Mouse (Mus musculus) cortical plate, adult 2 months (tissue): ENCODE data around the gene Tnfrsf21. TPM values are rescaled to one million over a fixed set of nuclear protein-coding genes. Genes with fewer than 3 reads are reported as not detected.

Source experiments
- H3K27ac ChIP-seq: fragments of 200-500 bp; 2 replicates; pipeline ENCODE4 v1.5.1; 2012; ENCODE audit warnings: low read length, control low read depth, inconsistent platforms; ENCODE audit not compliant: insufficient read depth
- H3K4me1 ChIP-seq: fragments of 200-500 bp; 2 replicates; pipeline ENCODE4 v1.6.1; 2011; ENCODE audit warnings: low read length; ENCODE audit not compliant: control insufficient read depth, insufficient read depth
- H3K4me3 ChIP-seq: fragments of 200-500 bp; 2 replicates; pipeline ENCODE4 v1.5.1; 2011; ENCODE audit warnings: mild to moderate bottlenecking, low read length, control low read depth; ENCODE audit not compliant: insufficient read depth
- CTCF ChIP-seq: fragments of 200-500 bp; IDR thresholded peaks from 2 replicates; pipeline ENCODE4 v1.5.1; 2011; ENCODE audit warnings: mild to moderate bottlenecking, control low read depth, low read length; ENCODE audit not compliant: insufficient read depth; ENCODE audit errors: extremely low read depth
- POLR2A ChIP-seq: fragments of 200-500 bp; IDR thresholded peaks from 2 replicates; pipeline ENCODE4 v1.6.1; 2011; ENCODE audit warnings: mild to moderate bottlenecking, low read length, control low read depth; ENCODE audit not compliant: insufficient read depth; ENCODE audit errors: extremely low read depth
- polyA plus RNA-seq: library from polyadenylated mRNA; depleted of rRNA; stranded (reverse); fragments of >200 nt; gene quantifications from 2 replicates; pipeline ENCODE4 v1.2.3, GENCODE M21; 2012

Gene Tnfrsf21
- polyA plus RNA-seq, 1 experiment: 58.9 TPM

- Histone ChIP-seq H3K4me3 (no peak overlapping the region), H3K4me1 (peaks cover 9% of the 10 kb centered on the region; the same call in 1 of the 2 replicates), H3K27ac (no peak overlapping the region)
- TF ChIP-seq POLR2A (no peak), CTCF (no peak)
Measured at GRCm38 (mm10) chr17:43036058-43036757, 19.9 kb downstream of the Tnfrsf21 start.

GRCm38 (mm10) chr17:43040571-43040970 is 24.2 kb downstream of the Tnfrsf21 start:
- Histone ChIP-seq H3K4me3 (no peak overlapping the region), H3K4me1 (peaks cover 3% of the 10 kb centered on the region), H3K27ac (no peak overlapping the region)
- no peak for TF ChIP-seq CTCF
- no peak for TF ChIP-seq POLR2A

GRCm38 (mm10) chr17:43050619-43051018 is 34.3 kb downstream of the Tnfrsf21 start:
- no peak for TF ChIP-seq CTCF
- Histone ChIP-seq H3K4me3 (no peak overlapping the region), H3K4me1 (no peaks in the 10 kb centered on the region), H3K27ac (no peak overlapping the region)

- no peak overlapping the region for H3K27ac ChIP-seq
Measured at GRCm38 (mm10) chr17:43052791-43053190, 36.4 kb downstream of the Tnfrsf21 start.

GRCm38 (mm10) chr17:43053943-43054342 is 37.6 kb downstream of the Tnfrsf21 start:
- Histone ChIP-seq H3K27ac (no peak overlapping the region), H3K4me1 (no peaks in the 10 kb centered on the region), H3K4me3 (no peak overlapping the region)
- TF ChIP-seq POLR2A: no peak

More at GRCm38 (mm10) chr17:43052791-43053190, 36.4 kb downstream of the Tnfrsf21 start:
- no peak overlapping the region for H3K4me3 ChIP-seq
- H3K4me1 ChIP-seq: no peaks in the 10 kb centered on the region
- no peak for TF ChIP-seq CTCF
- TF ChIP-seq POLR2A: no peak

- TF ChIP-seq POLR2A: no peak
- no peaks in the 10 kb centered on the region for H3K4me1 ChIP-seq
- H3K27ac ChIP-seq: no peak overlapping the region
- H3K4me3 ChIP-seq: no peak overlapping the region
Measured at GRCm38 (mm10) chr17:43058277-43059025, 42.1 kb downstream of the Tnfrsf21 start.

GRCm38 (mm10) chr17:43064705-43065104 is 48.4 kb downstream of the Tnfrsf21 start:
- Histone ChIP-seq H3K27ac (no peak overlapping the region), H3K4me1 (no peaks in the 10 kb centered on the region), H3K4me3 (no peak overlapping the region)
- no peak for TF ChIP-seq CTCF

- TF ChIP-seq POLR2A (no peak), CTCF (no peak)
- Histone ChIP-seq H3K4me3 (no peak overlapping the region), H3K27ac (no peak overlapping the region), H3K4me1 (no peaks in the 10 kb centered on the region)
Measured at GRCm38 (mm10) chr17:43068846-43069553, 52.6 kb downstream of the Tnfrsf21 start.

- Histone ChIP-seq H3K4me3 (no peak overlapping the region), H3K27ac (no peak overlapping the region), H3K4me1 (no peaks in the 10 kb centered on the region)
- TF ChIP-seq CTCF (no peak), POLR2A (no peak)
Measured at GRCm38 (mm10) chr17:43070946-43071345, 54.6 kb downstream of the Tnfrsf21 start.

GRCm38 (mm10) chr17:43072142-43072786 is 55.9 kb downstream of the Tnfrsf21 start:
- H3K27ac ChIP-seq: no peak overlapping the region
- TF ChIP-seq CTCF: no peak
- no peak for TF ChIP-seq POLR2A
- H3K4me3 ChIP-seq: no peak overlapping the region
- H3K4me1 ChIP-seq: no peaks in the 10 kb centered on the region
